Mouse (Mus musculus) heart, embryonic 15.5 days (tissue): Measurements from ENCODE around the gene Fam71f2. TPM values are rescaled to one million over a fixed set of nuclear protein-coding genes. Genes with fewer than 3 reads are reported as not detected.

Experiments
- ATAC-seq: fragments of 200-750 bp; cut with Nextera tagmentation; replicated peaks from 2 replicates; pipeline ENCODE4 v1.8.0; 2017; ENCODE audit warnings: low read depth, moderate TSS enrichment; ENCODE audit not compliant: insufficient number of reproducible peaks, insufficient read depth, low FRiP score
- H3K27ac ChIP-seq: fragments of 300-500 bp; sonication (generic); 2 replicates; pipeline ENCODE4 v1.5.1; 2015; ENCODE audit warnings: mild to moderate bottlenecking, inconsistent platforms
- H3K27me3 ChIP-seq: fragments of 300-500 bp; sonication (generic); 2 replicates; pipeline ENCODE4 v1.6.1; 2015; ENCODE audit warnings: inconsistent platforms
- H3K36me3 ChIP-seq: fragments of 300-500 bp; sonication (generic); 2 replicates; pipeline ENCODE4 v1.6.1; 2015; ENCODE audit warnings: mild to moderate bottlenecking, inconsistent platforms
- H3K4me1 ChIP-seq: fragments of 300-500 bp; sonication (generic); replicated peaks from 2 replicates; pipeline ENCODE4 v1.6.1; 2015; ENCODE audit warnings: inconsistent platforms
- H3K4me2 ChIP-seq: fragments of 300-500 bp; sonication (generic); 2 replicates; pipeline ENCODE4 v1.6.1; 2015; ENCODE audit warnings: inconsistent platforms, mild to moderate bottlenecking, moderate library complexity
- H3K4me3 ChIP-seq: fragments of 300-500 bp; sonication (generic); 2 replicates; pipeline ENCODE4 v1.5.1; 2015; ENCODE audit warnings: mild to moderate bottlenecking, inconsistent platforms
- H3K9ac ChIP-seq: fragments of 300-500 bp; sonication (generic); 2 replicates; pipeline ENCODE4 v1.6.1; 2015; ENCODE audit warnings: mild to moderate bottlenecking, inconsistent platforms
- H3K9me3 ChIP-seq: fragments of 300-500 bp; sonication (generic); replicated peaks from 2 replicates; pipeline ENCODE4 v1.6.1; 2016; ENCODE audit warnings: inconsistent platforms
- WGBS: fragments of 180-500 bp; shearing (Covaris S2); methylation state at CpG from one replicate; pipeline ENCODE4 v1.1.7; 2015; ENCODE audit warnings: mixed read lengths; 5-methylcytosine and 5-hydroxymethylcytosine counted together
- polyA plus RNA-seq: library from polyadenylated mRNA; unstranded; fragments of >200 nt; fragmentation: Nextera tagmentation; extraction: Ambion mirVana; gene quantifications from 2 replicates; pipeline ENCODE4 v1.2.1, GENCODE M21; 2015

Fam71f2 gene
- polyA plus RNA-seq, 1 experiment from 2014 or later, result 0.33 TPM

- Histone ChIP-seq H3K9ac (no peak overlapping the region), H3K27ac (no peak overlapping the region), H3K27me3 (0 out of 2 replicates have a peak, but pooled peaks cover 3% of the 10 kb centered on the region), H3K4me1 (no peaks in the 10 kb centered on the region), H3K9me3 (no peaks in the 10 kb centered on the region), H3K36me3 (no peaks in the 10 kb centered on the region), H3K4me2 (no peak overlapping the region), H3K4me3 (no peak overlapping the region)
- 60% methylated on average over 5 of the region's 5 CpGs for WGBS
- ATAC-seq, result no peak
Observed at GRCm38 (mm10) chr6:29246585-29246984, 32.8 kb upstream of the Fam71f2 start.

- WGBS, result 54% methylated on average over 4 of the region's 4 CpGs
- Histone ChIP-seq H3K27ac (no peak overlapping the region), H3K4me1 (no peaks in the 10 kb centered on the region), H3K9ac (no peak overlapping the region), H3K4me2 (no peak overlapping the region), H3K9me3 (no peaks in the 10 kb centered on the region), H3K4me3 (no peak overlapping the region), H3K36me3 (no peaks in the 10 kb centered on the region), H3K27me3 (0 out of 2 replicates have a peak, but pooled peaks cover 3% of the 10 kb centered on the region)
- no peak for ATAC-seq
Observed at GRCm38 (mm10) chr6:29247072-29247471, 32.3 kb upstream of the Fam71f2 start.

- Histone ChIP-seq H3K27me3 (no peaks in the 10 kb centered on the region), H3K9me3 (no peaks in the 10 kb centered on the region), H3K36me3 (no peaks in the 10 kb centered on the region), H3K9ac (no peak overlapping the region), H3K4me2 (no peak overlapping the region), H3K4me3 (no peak overlapping the region), H3K4me1 (no peaks in the 10 kb centered on the region), H3K27ac (no peak overlapping the region)
- no peak for ATAC-seq
- WGBS, result 77% methylated on average over 1 of the region's 1 CpGs
Observed at GRCm38 (mm10) chr6:29259418-29259817, 20.0 kb upstream of the Fam71f2 start.

- no peaks in the 10 kb centered on the region for H3K4me1 ChIP-seq
- H3K4me2 ChIP-seq, result no peak overlapping the region
- no peak overlapping the region for H3K27ac ChIP-seq
- H3K9ac ChIP-seq, result no peak overlapping the region
- 61% methylated on average over 5 of the region's 5 CpGs for WGBS
- no peaks in the 10 kb centered on the region for H3K27me3 ChIP-seq
- H3K36me3 ChIP-seq, result no peaks in the 10 kb centered on the region
- no peak for ATAC-seq
- no peak overlapping the region for H3K4me3 ChIP-seq
- H3K9me3 ChIP-seq, result no peaks in the 10 kb centered on the region
Observed at GRCm38 (mm10) chr6:29261831-29262230, 17.6 kb upstream of the Fam71f2 start.

GRCm38 (mm10) chr6:29263650-29264455 is 15.5 kb upstream of the Fam71f2 start:
- H3K9ac ChIP-seq, result no peak overlapping the region
- WGBS, result 69% methylated on average over 6 of the region's 6 CpGs
- H3K9me3 ChIP-seq, result no peaks in the 10 kb centered on the region
- no peak overlapping the region for H3K4me2 ChIP-seq
- no peak overlapping the region for H3K4me3 ChIP-seq
- H3K27ac ChIP-seq, result no peak overlapping the region
- no peaks in the 10 kb centered on the region for H3K27me3 ChIP-seq
- no peak for ATAC-seq
- H3K4me1 ChIP-seq, result no peaks in the 10 kb centered on the region
- H3K36me3 ChIP-seq, result no peaks in the 10 kb centered on the region

- H3K9me3 ChIP-seq, result no peaks in the 10 kb centered on the region
- no peak overlapping the region for H3K9ac ChIP-seq
- H3K36me3 ChIP-seq, result no peaks in the 10 kb centered on the region
- no peak for ATAC-seq
- 86% methylated on average over 3 of the region's 3 CpGs for WGBS
- H3K27me3 ChIP-seq, result no peaks in the 10 kb centered on the region
- no peaks in the 10 kb centered on the region for H3K4me1 ChIP-seq
- H3K4me2 ChIP-seq, result no peak overlapping the region
- H3K27ac ChIP-seq, result no peak overlapping the region
- no peak overlapping the region for H3K4me3 ChIP-seq
Observed at GRCm38 (mm10) chr6:29264456-29264781, 15.0 kb upstream of the Fam71f2 start.

- no peak overlapping the region for H3K9ac ChIP-seq
- ATAC-seq, result no peak
- H3K36me3 ChIP-seq, result no peaks in the 10 kb centered on the region
- H3K27ac ChIP-seq, result no peak overlapping the region
- H3K4me2 ChIP-seq, result no peak overlapping the region
- peaks cover 8% of the 10 kb centered on the region for H3K4me1 ChIP-seq
- H3K27me3 ChIP-seq, result no peaks in the 10 kb centered on the region
- WGBS, result 43% methylated on average over 4 of the region's 4 CpGs
- no peak overlapping the region for H3K4me3 ChIP-seq
- H3K9me3 ChIP-seq, result no peaks in the 10 kb centered on the region
Observed at GRCm38 (mm10) chr6:29266936-29267335, 12.5 kb upstream of the Fam71f2 start.

- no peak overlapping the region for H3K4me2 ChIP-seq
- ATAC-seq, result no peak
- no peaks in the 10 kb centered on the region for H3K9me3 ChIP-seq
- 63% methylated on average over 6 of the region's 6 CpGs for WGBS
- H3K36me3 ChIP-seq, result no peaks in the 10 kb centered on the region
- H3K9ac ChIP-seq, result no peak overlapping the region
- no peak overlapping the region for H3K27ac ChIP-seq
- H3K27me3 ChIP-seq, result no peaks in the 10 kb centered on the region
- H3K4me3 ChIP-seq, result no peak overlapping the region
- H3K4me1 ChIP-seq, result peaks cover 18% of the 10 kb centered on the region
Observed at GRCm38 (mm10) chr6:29269006-29269668, 10.3 kb upstream of the Fam71f2 start.

GRCm38 (mm10) chr6:29270961-29271360 is 8.4 kb upstream of the Fam71f2 start:
- Histone ChIP-seq H3K9me3 (no peaks in the 10 kb centered on the region), H3K4me2 (peak overlapping the region; percentile 35), H3K36me3 (peaks cover 7% of the 10 kb centered on the region), H3K4me3 (0 out of 2 replicates have a peak overlapping the region, but pooled peaks have one; percentile 1), H3K27ac (no peak overlapping the region; the same call in 1 of the 2 replicates), H3K9ac (no peak overlapping the region), H3K4me1 (peaks cover 19% of the 10 kb centered on the region), H3K27me3 (no peaks in the 10 kb centered on the region)
- 3% methylated on average over 8 of the region's 8 CpGs for WGBS
- ATAC-seq, result no peak

GRCm38 (mm10) chr6:29272312-29273072 is 6.9 kb upstream of the Fam71f2 start, which contains the start of gene Hilpda:
Hilpda (plus strand) TSS chr6:29272488.
- peak; percentile 97 for ATAC-seq
- WGBS, result under 1% methylated on average over 45 of the region's 46 CpGs

GRCm38 (mm10) chr6:29276746-29277145 is 2.6 kb upstream of the Fam71f2 start:
- Histone ChIP-seq H3K4me1 (peaks cover 17% of the 10 kb centered on the region), H3K27ac (no peak overlapping the region), H3K36me3 (peaks cover 7% of the 10 kb centered on the region), H3K27me3 (no peaks in the 10 kb centered on the region), H3K4me3 (no peak overlapping the region), H3K9me3 (no peaks in the 10 kb centered on the region), H3K9ac (no peak overlapping the region), H3K4me2 (no peak overlapping the region)
- no peak for ATAC-seq
- 98% methylated on average over 5 of the region's 5 CpGs for WGBS

More at GRCm38 (mm10) chr6:29272312-29273072, 6.9 kb upstream of the Fam71f2 start, which contains the start of gene Hilpda:
- H3K9me3 ChIP-seq, result no peaks in the 10 kb centered on the region
- no peaks in the 10 kb centered on the region for H3K27me3 ChIP-seq
- peak within 1 kb of the TSS; percentile 72 for H3K9ac ChIP-seq
- peaks cover 19% of the 10 kb centered on the region for H3K4me1 ChIP-seq
- peaks cover 7% of the 10 kb centered on the region for H3K36me3 ChIP-seq
- H3K4me2 ChIP-seq, result peak within 1 kb of the TSS; percentile 78
- peak within 1 kb of the TSS; percentile 87 for H3K27ac ChIP-seq
- peak within 1 kb of the TSS; percentile 78 for H3K4me3 ChIP-seq
